Mouse (Mus musculus) inflammation-experienced regulatory T-cells (primary cell): ENCODE results near the gene Gm14305. TPM values are rescaled to one million over a fixed set of nuclear protein-coding genes. Genes with fewer than 3 reads are reported as not detected.

Experiments used
- polyA plus RNA-seq, 2 experiments: library from polyadenylated mRNA; unstranded; fragments of 100-300 nt; shearing (Covaris generic); gene quantifications; one replicate each; pipeline ENCODE4 v1.2.1; 2017

Gene Gm14305
- 10 to 100 TPM; 10.1 to 18.5 TPM for polyA plus RNA-seq

GRCm38 (mm10) chr2:176708051-176708450 is at the start of gene Gm14305:
Gene Gm14305, plus strand, starts transcription at chr2:176708328.

DNA sequence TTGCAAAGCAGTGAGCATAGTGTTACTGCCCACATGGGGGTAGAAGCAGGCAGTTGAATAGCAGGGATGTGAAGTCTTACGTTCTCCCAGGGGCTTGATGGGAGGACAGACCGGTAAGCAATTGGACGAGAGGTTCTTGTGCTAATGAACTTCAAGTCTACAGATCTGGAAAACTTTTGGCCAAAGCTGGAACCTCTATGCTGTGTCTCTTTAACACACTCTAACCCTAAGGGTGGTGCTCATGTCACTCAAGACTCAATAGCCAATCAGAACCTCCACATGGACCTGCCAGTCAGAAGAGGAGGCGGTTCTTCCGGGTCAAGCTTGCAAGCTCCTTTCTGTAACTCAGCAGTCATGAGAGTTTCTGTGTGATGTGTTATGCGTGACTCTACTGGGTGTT is 37.9 kb upstream of the Gm14305 start, which contains the start of gene Zfp973:
TSS of gene Zfp973 (plus strand) at position 301 of the 400 bp plus-strand sequence.

Other genes with a start within 250 kb of the Gm14305 start
- 1 to 10 TPM in 1 of 2 experiments, not detected in 1; 2.6 TPM for gene Gm14434, start 221.5 kb upstream of the Gm14305 start, polyA plus RNA-seq
- not detected for gene Zfp967, start 187.3 kb upstream of the Gm14305 start, polyA plus RNA-seq
- 1 to 10 TPM; 4.1 to 7.8 TPM for gene Gm14308, start 72.0 kb upstream of the Gm14305 start, polyA plus RNA-seq
- 10 to 100 TPM in 1 of 2 experiments, 1 to 10 TPM in 1; 5.1 to 11.2 TPM for gene Zfp973, start 37.8 kb upstream of the Gm14305 start, polyA plus RNA-seq
- gene Gm14295, start 90.3 kb downstream of the Gm14305 start, polyA plus RNA-seq = 1 to 10 TPM; 7.5 to 8.1 TPM
- not detected for gene Gm14408, start 122.8 kb downstream of the Gm14305 start, polyA plus RNA-seq
- 1 to 10 TPM; 2.4 to 3.3 TPM for gene Gm14296, start 219.5 kb downstream of the Gm14305 start, polyA plus RNA-seq